Mouse (Mus musculus): ENCODE measurements around the gene Ddx39b. TPM values are rescaled to one million over a fixed set of nuclear protein-coding genes. Genes with fewer than 3 reads are reported as not detected.

Gene Ddx39b
- polyA plus RNA-seq, 1 experiment from 2014 or later, result 365 TPM

DNA sequence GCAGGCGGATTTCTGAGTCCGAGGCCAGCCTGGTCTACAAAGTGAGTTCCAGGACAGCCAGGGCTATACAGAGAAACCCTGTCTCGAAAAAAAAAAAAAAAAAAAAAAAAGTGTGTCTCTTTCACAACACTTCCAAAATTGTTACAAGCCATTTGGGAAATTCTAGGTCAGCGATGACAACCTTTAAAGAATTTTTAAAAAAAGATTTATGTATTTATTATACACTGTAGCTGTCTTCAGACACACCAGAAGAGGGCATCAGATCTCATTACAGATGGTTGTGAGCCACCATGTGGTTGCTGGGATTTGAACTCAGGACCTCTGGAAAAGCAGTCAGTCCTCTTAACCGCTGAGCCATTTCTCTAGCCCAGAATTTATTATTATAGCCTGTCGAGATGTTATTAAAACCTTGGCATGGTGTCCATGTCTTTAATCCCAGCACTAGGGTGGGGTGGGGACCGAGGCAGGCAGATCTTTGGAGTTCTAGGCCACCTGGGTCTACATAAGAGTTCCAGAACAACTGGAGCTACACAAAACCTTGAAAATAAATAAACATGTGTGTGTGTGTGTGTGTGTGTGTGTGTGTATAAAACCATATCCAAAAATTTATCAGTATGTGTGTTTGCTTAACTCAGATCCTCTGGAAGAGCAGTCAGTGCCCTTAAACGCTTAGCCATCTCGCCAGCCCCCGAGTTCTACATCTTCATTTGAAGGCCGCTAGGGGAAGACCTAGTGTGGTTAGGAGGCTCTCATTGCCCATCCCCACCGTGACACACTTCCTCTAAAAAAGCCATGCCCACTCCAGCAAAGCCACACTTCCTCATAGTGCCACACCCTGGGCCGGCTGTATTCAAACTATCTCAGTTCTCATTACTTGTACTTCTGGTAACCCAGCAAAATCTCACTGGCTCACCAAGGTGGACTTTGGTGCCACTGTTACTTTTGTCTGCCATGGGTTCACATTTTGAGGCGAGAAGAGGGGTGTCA, 17.2 kb downstream of the Ddx39b start:
- no peak for ATAC-seq (ENCODE audit: low FRiP score, low read depth)
- no peak overlapping the region for H3K4me2 ChIP-seq
- 61% methylated on average over 13 of the region's 14 CpGs for WGBS

DNA sequence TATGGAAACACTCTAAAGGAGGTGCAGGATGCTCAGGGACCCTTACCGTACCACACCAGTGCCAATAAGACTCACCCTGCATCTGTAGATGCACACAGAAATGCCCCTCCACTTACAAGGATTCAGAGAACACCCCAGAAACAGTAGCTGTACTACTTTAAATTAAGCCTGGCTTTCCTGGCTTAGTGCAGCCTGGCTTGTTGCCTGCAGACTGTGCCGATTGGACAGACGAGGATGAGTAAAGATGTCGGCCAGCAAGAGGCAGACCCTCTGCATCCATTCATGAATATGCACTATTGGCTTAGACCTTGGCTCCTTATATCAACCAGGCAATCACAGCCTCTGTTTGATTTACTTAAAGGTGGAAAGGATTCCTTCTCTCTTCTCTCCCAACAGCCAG, 18.1 kb downstream of the Ddx39b start:
- 72% methylated on average over 4 of the region's 4 CpGs for WGBS
- Histone ChIP-seq H3K4me2 (no peak overlapping the region), H3K27ac (replicated peaks) (no peak overlapping the region), H3K36me3 (no peaks in the 10 kb centered on the region), H3K9me3 (no peaks in the 10 kb centered on the region), H3K4me3 (no peak overlapping the region), H3K9ac (no peak overlapping the region), H3K27me3 (0 out of 2 replicates have a peak, but pooled peaks cover 2% of the 10 kb centered on the region), H3K4me1 (replicated peaks) (peaks cover 14% of the 10 kb centered on the region)
- ATAC-seq (ENCODE audit: low FRiP score, low read depth), result no peak

More for the DNA sequence above, 17.2 kb downstream of the Ddx39b start:
- Histone ChIP-seq H3K4me1 (replicated peaks) (peaks cover 10% of the 10 kb centered on the region), H3K36me3 (peaks cover 6% of the 10 kb centered on the region), H3K4me3 (no peak overlapping the region), H3K9me3 (no peaks in the 10 kb centered on the region), H3K27me3 (no peaks in the 10 kb centered on the region), H3K9ac (no peak overlapping the region), H3K27ac (replicated peaks) (no peak overlapping the region)

DNA sequence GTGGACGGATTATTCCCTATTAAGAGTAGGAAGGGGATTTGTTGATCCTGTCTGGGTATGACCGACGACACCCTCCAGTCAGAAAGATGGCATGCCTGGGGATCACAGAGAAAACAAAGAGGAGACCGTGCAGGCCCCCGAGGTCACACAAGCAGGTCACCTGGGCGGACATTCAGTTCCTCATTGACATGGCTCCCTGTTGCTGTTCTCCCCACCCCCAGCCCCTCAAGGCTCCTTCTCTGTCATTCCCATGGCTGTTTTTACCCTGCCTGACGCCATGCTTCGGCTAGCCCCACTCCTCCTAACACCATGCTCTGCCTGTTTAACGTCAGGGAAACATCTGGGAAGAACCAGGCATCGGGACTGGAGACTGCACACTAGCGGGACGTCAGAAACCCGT, 20.1 kb downstream of the Ddx39b start:
- 0 out of 2 replicates have a peak, but pooled peaks cover 2% of the 10 kb centered on the region for H3K27me3 ChIP-seq
- H3K4me2 ChIP-seq, result no peak overlapping the region
- H3K4me3 ChIP-seq, result no peak overlapping the region
- no peaks in the 10 kb centered on the region for H3K9me3 ChIP-seq
- WGBS, result 71% methylated on average over 13 of the region's 13 CpGs
- H3K9ac ChIP-seq, result no peak overlapping the region
- no peaks in the 10 kb centered on the region for H3K36me3 ChIP-seq
- ATAC-seq (ENCODE audit: low FRiP score, low read depth), result no peak
- peaks cover 14% of the 10 kb centered on the region for H3K4me1 ChIP-seq (replicated peaks)
- H3K27ac ChIP-seq (replicated peaks), result no peak overlapping the region

DNA sequence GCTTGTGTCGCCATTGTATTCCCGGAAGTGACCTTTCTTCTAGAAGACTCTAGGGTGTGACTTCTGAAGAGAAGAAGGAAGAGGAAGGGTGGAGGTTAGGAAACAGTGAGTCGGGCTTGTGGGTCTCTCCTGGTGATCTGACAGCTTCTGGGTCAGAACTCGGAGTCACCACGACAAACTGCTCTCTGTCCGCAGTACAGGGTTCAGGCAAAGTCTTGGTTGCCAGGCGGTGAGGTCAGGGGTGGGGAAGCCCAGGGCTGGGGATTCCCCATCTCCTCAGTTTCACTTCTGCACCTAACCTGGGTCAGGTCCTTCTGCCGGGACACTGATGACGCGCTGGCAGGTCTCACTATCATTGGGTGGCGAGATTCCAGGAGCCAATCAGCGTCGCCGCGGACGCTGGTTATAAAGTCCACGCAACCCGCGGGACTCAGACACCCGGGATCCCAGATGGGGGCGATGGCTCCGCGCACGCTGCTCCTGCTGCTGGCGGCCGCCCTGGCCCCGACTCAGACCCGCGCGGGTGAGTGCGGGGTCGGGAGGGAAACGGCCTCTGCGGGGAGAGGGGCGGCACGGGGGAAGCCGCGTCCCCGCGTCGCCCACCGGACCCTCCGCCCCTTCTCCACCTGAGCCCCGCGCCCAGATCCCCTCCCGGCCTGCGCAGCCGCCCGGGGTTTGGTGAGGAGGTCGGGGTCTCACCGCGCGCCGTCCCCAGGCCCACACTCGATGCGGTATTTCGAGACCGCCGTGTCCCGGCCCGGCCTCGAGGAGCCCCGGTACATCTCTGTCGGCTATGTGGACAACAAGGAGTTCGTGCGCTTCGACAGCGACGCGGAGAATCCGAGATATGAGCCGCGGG, 21.3 kb downstream of the Ddx39b start, which contains the start of gene H2-D1:
Gene H2-D1, plus strand, starts transcription at position 67 of the 859 bp plus-strand sequence.
- H3K9ac ChIP-seq, result peak within 1 kb of the TSS; percentile 55
- H3K4me3 ChIP-seq, result peak within 1 kb of the TSS; percentile 69
- no peaks in the 10 kb centered on the region for H3K9me3 ChIP-seq
- WGBS, result 2% methylated on average over 71 of the region's 73 CpGs
- peak within 1 kb of the TSS; percentile 74 for H3K4me2 ChIP-seq
- no peak within 1 kb of the TSS; the same call in 1 of the 2 replicates for H3K27ac ChIP-seq (replicated peaks)
- peaks cover 12% of the 10 kb centered on the region for H3K4me1 ChIP-seq (replicated peaks)
- no peaks in the 10 kb centered on the region for H3K36me3 ChIP-seq
- 0 out of 2 replicates have a peak, but pooled peaks cover 2% of the 10 kb centered on the region for H3K27me3 ChIP-seq
- ATAC-seq (ENCODE audit: low FRiP score, low read depth), result peak; percentile 92

DNA sequence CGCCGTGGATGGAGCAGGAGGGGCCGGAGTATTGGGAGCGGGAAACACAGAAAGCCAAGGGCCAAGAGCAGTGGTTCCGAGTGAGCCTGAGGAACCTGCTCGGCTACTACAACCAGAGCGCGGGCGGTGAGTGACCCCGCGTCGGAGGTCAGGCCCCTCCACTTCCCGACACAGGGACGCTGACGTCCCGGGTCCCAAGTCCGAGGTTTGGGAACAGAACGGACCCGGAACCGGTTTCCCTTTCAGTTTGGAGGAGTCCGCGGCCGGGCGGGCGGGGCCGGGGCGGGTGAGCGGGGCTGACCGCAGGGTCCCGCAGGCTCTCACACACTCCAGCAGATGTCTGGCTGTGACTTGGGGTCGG, 22.0 kb downstream of the Ddx39b start:
- WGBS, result 1% methylated on average over 31 of the region's 31 CpGs
- ATAC-seq (ENCODE audit: low FRiP score, low read depth), result no peak; the same call in 1 of the 2 replicates

DNA sequence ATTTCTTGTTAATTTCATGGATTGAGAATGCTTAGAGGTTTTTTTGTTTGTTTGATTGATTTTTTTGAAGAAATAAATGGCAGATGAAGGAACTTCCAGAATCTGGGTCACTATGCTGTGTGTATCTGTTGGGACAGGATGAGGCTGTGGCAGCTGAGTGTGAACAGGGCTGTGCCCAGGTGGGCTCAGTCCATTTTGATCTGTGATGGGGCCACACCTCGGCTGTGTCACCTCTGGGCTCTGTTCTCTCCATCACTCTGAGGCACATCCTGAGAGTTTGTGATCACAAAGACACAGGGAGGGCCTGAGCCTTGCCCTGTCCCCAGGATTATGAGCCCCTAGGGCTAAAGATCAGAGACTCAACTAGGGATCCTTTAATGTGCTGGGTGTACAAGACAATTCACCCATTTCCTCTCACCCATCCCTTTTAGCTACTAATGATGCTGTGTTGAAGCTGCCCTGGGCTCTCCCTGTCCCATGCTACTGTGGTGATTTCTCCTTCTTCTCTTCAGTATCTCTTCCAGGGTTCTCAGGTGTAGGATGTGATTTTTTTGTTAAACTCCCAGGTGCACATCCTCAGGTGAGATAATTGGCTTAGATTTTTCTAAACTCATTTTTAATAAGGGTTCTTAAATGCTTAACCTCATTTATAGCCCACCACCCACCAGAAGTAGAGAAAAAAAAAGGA, 26.0 kb downstream of the Ddx39b start:
- ATAC-seq (ENCODE audit: low FRiP score, low read depth), result no peak
- Histone ChIP-seq H3K36me3 (no peaks in the 10 kb centered on the region), H3K27ac (replicated peaks) (no peak overlapping the region)

More for the DNA sequence above, 22.0 kb downstream of the Ddx39b start:
- H3K4me3 ChIP-seq, result peak overlapping the region; percentile 69
- H3K27ac ChIP-seq (replicated peaks), result no peak overlapping the region
- H3K9me3 ChIP-seq, result no peaks in the 10 kb centered on the region
- H3K4me1 ChIP-seq (replicated peaks), result peaks cover 10% of the 10 kb centered on the region
- peak overlapping the region; percentile 74 for H3K4me2 ChIP-seq
- H3K9ac ChIP-seq, result peak overlapping the region; percentile 55
- no peaks in the 10 kb centered on the region for H3K36me3 ChIP-seq
- 0 out of 2 replicates have a peak, but pooled peaks cover 2% of the 10 kb centered on the region for H3K27me3 ChIP-seq

DNA sequence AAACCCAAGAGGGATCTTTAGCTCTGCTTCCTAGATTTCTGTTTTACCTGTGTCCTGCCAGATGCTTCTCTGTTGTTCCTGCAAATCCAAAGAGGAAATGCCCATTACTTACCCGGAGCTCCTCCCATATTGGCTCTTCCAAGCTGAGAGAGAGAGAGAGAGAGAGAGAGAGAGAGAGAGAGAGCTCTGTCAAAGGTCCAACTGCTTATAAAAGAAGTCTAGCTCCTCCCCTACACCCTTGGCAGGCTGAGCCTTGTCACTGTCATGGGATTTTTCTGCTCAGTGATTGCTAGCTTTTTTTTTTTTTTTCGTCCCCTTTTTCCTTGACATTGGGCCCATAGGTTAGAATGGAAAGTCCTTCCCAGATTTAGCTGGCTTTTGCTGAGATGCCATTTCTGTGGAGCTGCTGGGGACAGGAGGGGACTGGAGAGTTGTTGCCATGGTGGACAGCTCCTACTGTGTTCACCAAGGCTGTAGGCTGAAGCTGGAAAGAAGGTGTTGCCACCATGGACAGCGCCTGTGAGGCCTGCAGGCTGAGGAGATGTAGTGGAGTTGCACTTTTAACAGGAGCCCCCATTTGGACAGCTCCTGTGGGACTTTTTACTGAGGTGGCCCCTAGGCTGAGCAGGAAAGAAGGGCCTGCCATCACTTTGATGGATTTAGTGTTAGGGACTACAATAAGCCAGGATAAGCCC, 28.3 kb downstream of the Ddx39b start:
- H3K9me3 ChIP-seq, result no peaks in the 10 kb centered on the region
- no peaks in the 10 kb centered on the region for H3K36me3 ChIP-seq
- WGBS, result 21% methylated on average over 3 of the region's 3 CpGs
- ATAC-seq (ENCODE audit: low FRiP score, low read depth), result no peak
- H3K4me1 ChIP-seq (replicated peaks), result no peaks in the 10 kb centered on the region
- H3K4me3 ChIP-seq, result no peak overlapping the region
- no peak overlapping the region for H3K9ac ChIP-seq
- H3K27ac ChIP-seq (replicated peaks), result no peak overlapping the region
- H3K4me2 ChIP-seq, result no peak overlapping the region
- H3K27me3 ChIP-seq, result no peaks in the 10 kb centered on the region

More for the DNA sequence above, 26.0 kb downstream of the Ddx39b start:
- H3K4me2 ChIP-seq, result no peak overlapping the region
- no peak overlapping the region for H3K4me3 ChIP-seq
- peaks cover 10% of the 10 kb centered on the region for H3K4me1 ChIP-seq (replicated peaks)
- 75% methylated on average over 1 of the region's 1 CpGs for WGBS
- no peak overlapping the region for H3K9ac ChIP-seq
- no peaks in the 10 kb centered on the region for H3K9me3 ChIP-seq
- 0 out of 2 replicates have a peak, but pooled peaks cover 2% of the 10 kb centered on the region for H3K27me3 ChIP-seq

DNA sequence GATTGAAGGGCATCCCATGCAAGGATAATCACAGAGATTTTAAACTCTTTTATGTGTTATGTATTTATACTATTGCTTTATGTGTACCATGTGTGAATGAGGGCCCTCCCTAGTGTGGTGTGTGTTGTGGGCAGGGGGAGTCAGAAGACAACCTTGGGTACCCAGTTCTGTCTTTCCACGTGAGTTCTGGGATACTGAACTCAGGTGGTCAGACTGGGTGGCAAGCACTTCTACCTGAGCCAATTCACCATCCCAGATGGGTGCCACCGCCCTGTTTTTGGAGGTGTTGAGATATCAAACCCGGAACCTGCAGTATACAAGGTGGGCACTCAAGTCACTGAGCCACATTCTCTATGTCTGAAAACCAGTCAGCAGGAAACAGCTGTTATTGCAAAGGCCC, 30.7 kb downstream of the Ddx39b start:
- Histone ChIP-seq H3K9ac (no peak overlapping the region), H3K27ac (replicated peaks) (no peak overlapping the region), H3K36me3 (no peaks in the 10 kb centered on the region), H3K4me2 (no peak overlapping the region), H3K4me3 (no peak overlapping the region), H3K4me1 (replicated peaks) (no peaks in the 10 kb centered on the region), H3K9me3 (no peaks in the 10 kb centered on the region), H3K27me3 (peaks cover 14% of the 10 kb centered on the region; the same call in 1 of the 2 replicates)
- WGBS, result 79% methylated on average over 3 of the region's 3 CpGs
- ATAC-seq (ENCODE audit: low FRiP score, low read depth), result no peak

DNA sequence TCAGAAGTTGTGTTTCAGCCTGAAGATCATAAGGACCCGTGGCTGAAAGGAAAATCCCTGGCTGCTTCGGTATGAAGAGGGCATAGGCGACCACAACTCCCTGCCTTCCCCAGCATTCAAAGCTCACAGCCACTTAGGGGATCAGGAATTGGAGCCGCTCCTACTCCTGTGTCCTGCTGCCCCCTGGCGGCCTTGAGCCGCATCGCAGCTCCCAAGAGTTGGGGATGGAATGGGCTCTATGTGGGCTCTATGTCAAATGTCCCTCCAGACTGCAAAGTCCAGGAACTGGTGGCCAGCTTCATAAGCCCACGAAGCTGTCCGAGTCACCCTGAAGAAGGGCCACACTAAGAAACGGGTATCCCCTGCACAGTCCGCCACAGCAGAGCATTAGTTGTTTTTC, 33.2 kb downstream of the Ddx39b start:
- WGBS, result 2% methylated on average over 11 of the region's 11 CpGs
- no peak overlapping the region for H3K4me3 ChIP-seq
- no peak overlapping the region for H3K9ac ChIP-seq
- no peaks in the 10 kb centered on the region for H3K9me3 ChIP-seq
- H3K4me2 ChIP-seq, result no peak overlapping the region
- H3K27ac ChIP-seq (replicated peaks), result no peak overlapping the region
- peaks cover 14% of the 10 kb centered on the region; the same call in 1 of the 2 replicates for H3K27me3 ChIP-seq
- H3K36me3 ChIP-seq, result no peaks in the 10 kb centered on the region
- H3K4me1 ChIP-seq (replicated peaks), result no peaks in the 10 kb centered on the region
- ATAC-seq (ENCODE audit: low FRiP score, low read depth), result peak; percentile 73

DNA sequence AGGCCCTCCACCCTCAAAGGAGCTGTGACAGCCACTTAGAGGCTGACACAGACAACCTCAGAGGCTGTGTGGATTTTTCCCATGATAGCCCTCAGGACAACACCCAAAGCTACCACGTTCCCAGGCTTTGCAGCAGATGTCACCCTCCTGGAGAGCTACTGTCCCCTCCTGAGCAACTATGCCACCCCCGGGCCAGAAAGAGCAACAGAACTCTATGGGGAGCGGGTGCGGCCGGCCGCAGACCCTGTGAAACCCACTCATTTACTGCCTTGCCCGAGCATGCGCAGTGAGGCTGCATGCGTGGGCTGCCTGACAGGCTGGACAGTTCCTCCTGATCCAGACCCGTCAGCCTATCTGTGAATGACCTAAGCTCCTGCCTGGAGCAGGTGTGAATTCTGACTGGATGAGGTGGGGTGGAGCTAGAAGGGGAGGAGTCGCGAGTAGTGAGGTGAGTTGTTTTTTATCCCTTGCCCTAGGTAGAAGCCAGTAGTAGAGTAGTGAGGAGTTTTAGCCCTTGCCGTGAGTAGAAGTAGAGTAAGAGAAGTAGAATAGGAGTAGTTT, 34.8 kb downstream of the Ddx39b start:
- no peaks in the 10 kb centered on the region for H3K36me3 ChIP-seq
- no peaks in the 10 kb centered on the region for H3K9me3 ChIP-seq
- 0 out of 2 replicates have a peak overlapping the region, but pooled peaks have one; percentile 13 for H3K4me3 ChIP-seq
- H3K4me1 ChIP-seq (replicated peaks), result no peaks in the 10 kb centered on the region
- H3K9ac ChIP-seq, result 0 out of 2 replicates have a peak overlapping the region, but pooled peaks have one; percentile 11
- H3K4me2 ChIP-seq, result peak overlapping the region; percentile 47
- H3K27me3 ChIP-seq, result peaks cover 14% of the 10 kb centered on the region; the same call in 1 of the 2 replicates
- ATAC-seq (ENCODE audit: low FRiP score, low read depth), result no peak
- WGBS, result 23% methylated on average over 13 of the region's 13 CpGs
- no peak overlapping the region for H3K27ac ChIP-seq (replicated peaks)

Data from hindbrain, embryonic 15.5 days (tissue).